Mouse (Mus musculus) ES-CJ7 (cell line): ENCODE results near the gene Flywch2.

Experiments
- DNase-seq: peaks from one replicate; pipeline ENCODE4 v3.0.0; 2011; ENCODE audit warnings: low read depth, low spot score

The Flywch2 gene

GRCm38 (mm10) chr17:23748631-23749391, 37.1 kb downstream of the Flywch2 start:
- peak; percentile 88 for DNase-seq

GRCm38 (mm10) chr17:23748026-23748425, 37.9 kb downstream of the Flywch2 start:
- no peak for DNase-seq

- no peak for DNase-seq
These were observed 38.4 kb downstream of the Flywch2 start for GRCm38 (mm10) chr17:23747471-23747870.

GRCm38 (mm10) chr17:23746767-23747166, 39.1 kb downstream of the Flywch2 start:
- no peak for DNase-seq

- DNase-seq: peak; percentile 83
These were observed 39.6 kb downstream of the Flywch2 start for GRCm38 (mm10) chr17:23746311-23746710.

GRCm38 (mm10) chr17:23745301-23746251, 40.3 kb downstream of the Flywch2 start, which contains the start of gene Kremen2:
Gene Kremen2, minus strand, starts transcription at chr17:23745833.
- peak; percentile 36 for DNase-seq

GRCm38 (mm10) chr17:23744651-23745050, 41.2 kb downstream of the Flywch2 start:
- DNase-seq: no peak

- peak; percentile 29 for DNase-seq
These were observed 41.8 kb downstream of the Flywch2 start for GRCm38 (mm10) chr17:23744076-23744475.

- DNase-seq: peak; percentile 41
These were observed 42.9 kb downstream of the Flywch2 start for GRCm38 (mm10) chr17:23742941-23743340.

GRCm38 (mm10) chr17:23742210-23742793, 43.6 kb downstream of the Flywch2 start:
- DNase-seq: peak; percentile 61

GRCm38 (mm10) chr17:23741359-23742209, 44.3 kb downstream of the Flywch2 start:
- no peak for DNase-seq

- DNase-seq: no peak
These were observed 45.3 kb downstream of the Flywch2 start, which contains the start of gene Paqr4 for GRCm38 (mm10) chr17:23740598-23741021. Gene Paqr4, minus strand, starts transcription at chr17:23740867.

- peak; percentile 84 for DNase-seq
These were observed 45.7 kb downstream of the Flywch2 start for GRCm38 (mm10) chr17:23740136-23740584.

- peak; percentile 54 for DNase-seq
These were observed 46.4 kb downstream of the Flywch2 start for GRCm38 (mm10) chr17:23739202-23740135.

- DNase-seq: no peak
These were observed 47.1 kb downstream of the Flywch2 start for GRCm38 (mm10) chr17:23738836-23739201.

GRCm38 (mm10) chr17:23737493-23738445, 48.1 kb downstream of the Flywch2 start:
- no peak for DNase-seq

- no peak for DNase-seq
These were observed 51.5 kb downstream of the Flywch2 start for GRCm38 (mm10) chr17:23734341-23734740.

GRCm38 (mm10) chr17:23730441-23730840, 55.4 kb downstream of the Flywch2 start:
- DNase-seq: no peak
